Comparison of ENCODE assay signal across 8 mouse cellular contexts in the genomic region with DNA sequence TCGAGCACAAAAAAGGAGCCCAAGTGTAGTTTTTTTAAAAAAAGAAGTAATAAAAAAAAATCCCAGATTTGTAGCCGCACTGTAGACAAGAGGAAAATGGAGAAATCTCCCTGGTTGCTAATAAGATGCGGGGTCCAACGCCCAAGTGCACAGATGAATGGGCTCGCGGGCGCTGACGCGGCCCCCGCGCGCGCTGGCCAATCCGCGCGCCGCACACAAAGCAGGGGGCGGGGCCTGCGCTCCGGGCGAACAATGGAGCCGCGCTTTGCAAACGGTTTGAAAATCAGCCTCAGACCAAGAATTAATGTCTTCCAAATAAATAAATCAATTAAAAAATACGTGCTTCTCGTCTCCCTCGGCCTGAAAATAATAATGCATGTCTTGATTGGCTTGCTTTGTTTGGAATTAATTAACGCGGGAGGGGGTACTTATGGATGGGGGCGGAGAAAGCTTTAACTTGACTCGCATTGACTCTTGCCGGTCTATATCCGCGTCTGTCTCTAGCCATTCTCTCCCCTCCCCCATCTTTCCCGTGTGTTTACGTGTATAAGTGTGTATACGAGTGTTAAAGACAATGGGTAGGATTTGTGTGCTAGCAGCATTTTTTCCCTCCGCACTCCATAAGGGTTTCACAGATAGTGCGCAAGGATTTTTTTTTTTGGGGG. TPM values are rescaled to one million over a fixed set of nuclear protein-coding genes. Genes with fewer than 3 reads are reported as not detected.
DNase-seq lines count a peak whose midpoint lies in the region; ATAC-seq lines count a peak whose summit lies in the region.

TSS of gene Marcks (minus strand) at position 143 of the 665 bp plus-strand sequence.

- H3K4me3 ChIP-seq in intestine, embryonic 15.5 days (replicated peaks), result peak within 1 kb of the TSS; percentile 65

- under 1% methylated on average over 39 of the region's 39 CpGs for WGBS in intestine, embryonic 15.5 days

- H3K9ac ChIP-seq in intestine, embryonic 15.5 days, result peak within 1 kb of the TSS; percentile 85

- no peaks in the 10 kb centered on the region for H3K36me3 ChIP-seq in intestine, embryonic 15.5 days

- H3K4me2 ChIP-seq in intestine, embryonic 15.5 days (replicated peaks), result peak within 1 kb of the TSS; percentile 85

- H3K9me3 ChIP-seq in intestine, embryonic 15.5 days, result no peaks in the 10 kb centered on the region

- DNase-seq in adrenal gland, adult 18-20 months (ENCODE audit: low spot score in 2 of 2), result peak; percentile 83 to 85
- DNase-seq in embryo, embryonic 11 days, result peak; percentile 97
- DNase-seq in gastrocnemius, postnatal 4 days (ENCODE audit: low spot score in 2 of 2), result peak; percentile 81 to 91
- peak; percentile 92 to 94 for DNase-seq in left cerebral cortex, postnatal 14 days (ENCODE audit: low spot score in 2 of 2)
- peak; percentile 90 for DNase-seq in right cerebral cortex, postnatal 25 days
- peak; percentile 82 to 86 for DNase-seq in urinary bladder, postnatal 36 days (ENCODE audit: low spot score in 2 of 2)

- intact Hi-C loops in left cerebral cortex, postnatal 14 days (cut with DNase I), result loop anchor here (5.0 kb wide), 3 partner anchors 67 to 218 kb away; no protein-coding TSS in a partner anchor

- no peaks in the 10 kb centered on the region for H3K27me3 ChIP-seq in intestine, embryonic 15.5 days (replicated peaks)

- peak within 1 kb of the TSS; percentile 95 for H3K27ac ChIP-seq in intestine, embryonic 15.5 days

- peak; percentile 71 for ATAC-seq in intestine, embryonic 15.5 days
- peak; percentile 66 for ATAC-seq in megakaryocyte-erythroid progenitor cell, adult 5-6 weeks (replicated peaks; ENCODE audit: low FRiP score, low TSS enrichment, poor library complexity, severe bottlenecking)

- no peaks in the 10 kb centered on the region; the same call in 1 of the 2 replicates for H3K4me1 ChIP-seq in intestine, embryonic 15.5 days (replicated peaks)

RNA-seq across cellular contexts. Expression of gene Marcks, which starts in this region (rescaled TPM):
- total RNA-seq in adrenal gland, adult 18-20 months (2021), result 10 to 100 TPM; 37.1 to 38.9 TPM
- total RNA-seq in gastrocnemius, postnatal 4 days (2021), result 100 to 1,000 TPM; 274 to 289 TPM
- 75.1 and 91.5 TPM in 2 replicates for polyA plus RNA-seq in intestine, embryonic 15.5 days (2015; fragmentation: Nextera tagmentation; extraction: Ambion mirVana)
- total RNA-seq in left cerebral cortex, postnatal 14 days (2021), result 100 to 1,000 TPM; 236 to 278 TPM
- 1.1 and 2.2 TPM in 2 replicates for total RNA-seq in megakaryocyte-erythroid progenitor cell, adult 5-6 weeks (2014; fragmentation: Nextera tagmentation)
- total RNA-seq in megakaryocyte-erythroid progenitor cell, adult 5-6 weeks (2017), result 2.0 and 3.6 TPM in 2 replicates

Comparison
In these comparisons a context has a peak if more than half of its experiments do, and no peak if none do; other contexts are left out.
1. Peak in every context shown above with its lines: DNase-seq, ATAC-seq, H3K4me3 ChIP-seq and H3K27ac ChIP-seq.
2. RNA of gene Marcks (total RNA-seq): 274 to 289 TPM in gastrocnemius, postnatal 4 days, 236 to 278 TPM in left cerebral cortex, postnatal 14 days and 37.1 to 38.9 TPM in adrenal gland, adult 18-20 months; 1.1 to 3.6 TPM in megakaryocyte-erythroid progenitor cell, adult 5-6 weeks; every median in the first group is over 4 times any median in the second.
3. RNA of gene Marcks (total RNA-seq): 274 to 289 TPM in gastrocnemius, postnatal 4 days and 236 to 278 TPM in left cerebral cortex, postnatal 14 days; 37.1 to 38.9 TPM in adrenal gland, adult 18-20 months; every median in the first group is over 4 times any median in the second.